Mouse (Mus musculus) G1E (cell line): ENCODE data around the gene Gm5460.

Experiments used
- CTCF ChIP-seq: IDR thresholded peaks from 2 replicates; pipeline ENCODE4 v1.5.1; 2012; ENCODE audit warnings: low read depth, low read length, inconsistent platforms, mixed read lengths
- GATA1 ChIP-seq: IDR thresholded peaks from 2 replicates; pipeline ENCODE4 v1.6.1; 2012; ENCODE audit warnings: borderline replicate concordance, low read length, inconsistent platforms, mixed read lengths
- POLR2AphosphoS5 ChIP-seq: IDR thresholded peaks from 2 replicates; pipeline ENCODE4 v1.6.1; 2012; ENCODE audit warnings: low read depth, low read length, inconsistent platforms; ENCODE audit not compliant: insufficient replicate concordance
- TAL1 ChIP-seq: conservative IDR thresholded peaks from 2 replicates; pipeline ENCODE4 v1.6.1; 2012; ENCODE audit warnings: low read depth, low read length, inconsistent platforms, mixed read lengths

- no peak for TF ChIP-seq CTCF
- no peak for TF ChIP-seq POLR2AphosphoS5
- TF ChIP-seq GATA1, result no peak
- TF ChIP-seq TAL1, result no peak
Measured at GRCm38 (mm10) chr14:33997427-33997826, 19.1 kb upstream of the Gm5460 start.
